Mouse (Mus musculus) neural tube, embryonic 11.5 days (tissue): Measurements from ENCODE around the gene B4galt4. TPM values are rescaled to one million over a fixed set of nuclear protein-coding genes. Genes with fewer than 3 reads are reported as not detected.
A peak's percentile ranks its signal among the peaks of the same experiment; 100 is the strongest.

ENCODE experiments used
- ATAC-seq: fragments of 200-750 bp; cut with Nextera tagmentation; 2 replicates; pipeline ENCODE4 v1.8.0; 2017; ENCODE audit warnings: moderate number of reproducible peaks, mild to moderate bottlenecking, moderate TSS enrichment, moderate library complexity; ENCODE audit not compliant: insufficient read depth, low FRiP score, low TSS enrichment
- DNase-seq: peaks from one replicate; pipeline ENCODE4 v3.0.0-alpha.2; 2015; ENCODE audit warnings: low spot score
- H3K27ac ChIP-seq: fragments of 300-500 bp; sonication (generic); 2 replicates; pipeline ENCODE4 v1.5.1; 2014; ENCODE audit warnings: low read depth, mild to moderate bottlenecking, low read length
- H3K27me3 ChIP-seq: fragments of 300-500 bp; sonication (generic); 2 replicates; pipeline ENCODE4 v1.6.1; 2014; ENCODE audit warnings: mild to moderate bottlenecking, low read length, mixed read lengths; ENCODE audit not compliant: control insufficient read depth, insufficient read depth
- H3K36me3 ChIP-seq: fragments of 300-500 bp; sonication (generic); 2 replicates; pipeline ENCODE4 v1.6.1; 2014; ENCODE audit warnings: mild to moderate bottlenecking, low read length, moderate library complexity, mixed read lengths; ENCODE audit not compliant: control insufficient read depth, insufficient read depth
- H3K4me1 ChIP-seq: fragments of 300-500 bp; sonication (generic); 2 replicates; pipeline ENCODE4 v1.6.1; 2014; ENCODE audit warnings: low read length, mixed read lengths; ENCODE audit not compliant: control insufficient read depth, insufficient read depth
- H3K4me2 ChIP-seq: fragments of 300-500 bp; sonication (generic); 2 replicates; pipeline ENCODE4 v1.6.1; 2014; ENCODE audit warnings: low read depth, mild to moderate bottlenecking, moderate library complexity
- H3K4me3 ChIP-seq: fragments of 300-500 bp; sonication (generic); 2 replicates; pipeline ENCODE4 v1.5.1; 2014; ENCODE audit warnings: low read depth, low read length
- H3K9ac ChIP-seq: fragments of 300-500 bp; sonication (generic); 2 replicates; pipeline ENCODE4 v1.6.1; 2014; ENCODE audit warnings: mild to moderate bottlenecking, low read length
- H3K9me3 ChIP-seq: fragments of 300-500 bp; sonication (generic); 2 replicates; pipeline ENCODE4 v1.6.1; 2016; ENCODE audit warnings: low read length; ENCODE audit not compliant: control insufficient read depth
- WGBS: fragments of 180-500 bp; shearing (Covaris S2); extraction: QIAGEN DNeasy Blood & Tissue Kit; methylation state at CpG from one replicate; pipeline ENCODE4 v1.1.7; 2014; 5-methylcytosine and 5-hydroxymethylcytosine counted together
- polyA plus RNA-seq: library from polyadenylated mRNA; unstranded; fragments of >200 nt; fragmentation: Nextera tagmentation; extraction: Ambion mirVana; gene quantifications from 2 replicates; pipeline ENCODE4 v1.2.1, GENCODE M21; 2014

Gene B4galt4
- polyA plus RNA-seq, 1 experiment from 2014 or later = 23.7 TPM

DNA sequence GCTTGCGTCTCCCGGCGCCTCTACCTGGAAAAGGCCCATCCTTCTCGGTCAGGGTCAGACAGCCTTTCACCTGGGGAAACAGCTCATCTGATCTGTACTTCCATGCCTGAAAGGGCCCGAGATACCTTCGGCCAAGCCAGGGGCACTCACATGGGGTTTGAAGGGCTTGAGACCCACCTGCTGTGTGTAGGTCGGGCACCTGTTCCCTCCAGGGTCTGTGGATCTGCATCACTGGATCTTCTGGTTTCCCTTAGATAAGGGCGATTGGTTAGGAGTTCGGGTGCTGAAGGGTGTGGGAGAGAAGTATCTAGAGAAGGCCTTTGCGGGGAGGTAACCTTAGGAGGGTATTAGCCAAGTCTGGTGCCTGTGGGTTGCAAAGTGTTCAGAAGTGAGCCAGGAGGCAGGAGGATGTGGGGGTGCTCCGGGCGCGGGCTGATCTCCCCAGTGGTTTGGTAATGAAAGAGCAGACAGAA lies 631 bp downstream of the B4galt4 start:
- no peaks in the 10 kb centered on the region for H3K36me3 ChIP-seq
- peak overlapping the region; percentile 78 for H3K9ac ChIP-seq
- peak; percentile 60 for ATAC-seq
- no peaks in the 10 kb centered on the region for H3K27me3 ChIP-seq
- H3K27ac ChIP-seq = 0 out of 2 replicates have a peak overlapping the region, but pooled peaks have one; percentile 21
- peaks cover 5% of the 10 kb centered on the region; the same call in 1 of the 2 replicates for H3K4me1 ChIP-seq
- no peak for DNase-seq
- no peaks in the 10 kb centered on the region for H3K9me3 ChIP-seq
- WGBS = 2% methylated on average over 13 of the region's 13 CpGs
- H3K4me2 ChIP-seq = peak overlapping the region; percentile 65
- peak overlapping the region; percentile 62 for H3K4me3 ChIP-seq

DNA sequence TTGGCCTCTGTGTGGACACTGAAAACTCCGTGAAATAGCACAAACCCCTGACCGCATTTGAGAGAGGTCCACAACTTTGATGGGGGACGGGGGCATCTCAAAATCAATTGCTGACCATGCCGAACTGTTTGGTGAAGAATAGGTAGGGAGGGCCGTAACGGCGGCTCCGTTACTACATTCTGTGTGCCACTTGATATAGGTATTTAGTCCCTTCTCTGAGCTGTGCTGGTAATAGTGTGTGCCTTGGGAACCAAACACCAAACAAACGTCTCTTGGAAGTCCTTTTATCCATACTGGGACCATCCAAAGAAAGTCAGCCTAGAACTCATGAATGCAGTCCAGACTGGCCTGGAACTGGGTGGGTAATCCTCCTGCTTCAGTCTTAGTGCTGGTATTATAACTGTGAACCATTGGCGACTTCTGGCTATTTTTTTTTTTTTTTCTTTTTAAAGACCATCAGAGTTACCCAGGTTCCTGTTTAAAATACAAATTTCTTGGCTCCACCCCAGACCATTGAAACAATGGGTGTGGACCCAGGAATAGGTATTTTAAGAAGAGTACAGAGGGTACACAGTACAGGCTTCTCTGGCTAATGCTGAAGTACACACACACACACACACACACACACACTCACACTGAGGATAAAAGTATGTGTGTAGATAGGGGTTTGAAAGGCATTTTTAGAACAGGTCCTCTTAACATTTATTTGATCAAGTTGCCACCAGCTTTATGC lies 2.0 kb downstream of the B4galt4 start:
- Histone ChIP-seq H3K27ac (no peak overlapping the region), H3K27me3 (no peaks in the 10 kb centered on the region), H3K4me1 (peaks cover 5% of the 10 kb centered on the region; the same call in 1 of the 2 replicates), H3K9me3 (no peaks in the 10 kb centered on the region), H3K4me3 (no peak overlapping the region), H3K9ac (no peak overlapping the region), H3K36me3 (no peaks in the 10 kb centered on the region), H3K4me2 (no peak overlapping the region)
- ATAC-seq = no peak
- WGBS = 94% methylated on average over 10 of the region's 10 CpGs
- DNase-seq = no peak

GRCm38 (mm10) chr16:38750803-38751202 lies 8.7 kb downstream of the B4galt4 start:
- no peak overlapping the region for H3K9ac ChIP-seq

GRCm38 (mm10) chr16:38753631-38754030 lies 11.6 kb downstream of the B4galt4 start:
- DNase-seq (peak; percentile 30), ATAC-seq (no peak)
- Histone ChIP-seq H3K27me3 (no peaks in the 10 kb centered on the region), H3K4me2 (no peak overlapping the region), H3K4me1 (peaks cover 6% of the 10 kb centered on the region; the same call in 1 of the 2 replicates), H3K4me3 (no peak overlapping the region), H3K9ac (no peak overlapping the region), H3K9me3 (no peaks in the 10 kb centered on the region), H3K27ac (no peak overlapping the region), H3K36me3 (no peaks in the 10 kb centered on the region)
- WGBS = 44% methylated on average over 11 of the region's 11 CpGs

More at GRCm38 (mm10) chr16:38750803-38751202, 8.7 kb downstream of the B4galt4 start:
- Histone ChIP-seq H3K36me3 (no peaks in the 10 kb centered on the region), H3K27ac (no peak overlapping the region), H3K4me3 (no peak overlapping the region), H3K27me3 (no peaks in the 10 kb centered on the region), H3K4me1 (peaks cover 6% of the 10 kb centered on the region; the same call in 1 of the 2 replicates), H3K4me2 (no peak overlapping the region), H3K9me3 (no peaks in the 10 kb centered on the region)
- 79% methylated on average over 6 of the region's 6 CpGs for WGBS
- DNase-seq = no peak
- no peak for ATAC-seq

- Histone ChIP-seq H3K27me3 (no peaks in the 10 kb centered on the region), H3K9ac (no peak overlapping the region), H3K27ac (no peak overlapping the region), H3K4me2 (no peak overlapping the region), H3K4me3 (no peak overlapping the region), H3K4me1 (peaks cover 6% of the 10 kb centered on the region; the same call in 1 of the 2 replicates), H3K36me3 (no peaks in the 10 kb centered on the region), H3K9me3 (no peaks in the 10 kb centered on the region)
- ATAC-seq (no peak), DNase-seq (no peak)
- 49% methylated on average over 7 of the region's 7 CpGs for WGBS
Measured at GRCm38 (mm10) chr16:38755452-38756176, 13.6 kb downstream of the B4galt4 start.

DNA sequence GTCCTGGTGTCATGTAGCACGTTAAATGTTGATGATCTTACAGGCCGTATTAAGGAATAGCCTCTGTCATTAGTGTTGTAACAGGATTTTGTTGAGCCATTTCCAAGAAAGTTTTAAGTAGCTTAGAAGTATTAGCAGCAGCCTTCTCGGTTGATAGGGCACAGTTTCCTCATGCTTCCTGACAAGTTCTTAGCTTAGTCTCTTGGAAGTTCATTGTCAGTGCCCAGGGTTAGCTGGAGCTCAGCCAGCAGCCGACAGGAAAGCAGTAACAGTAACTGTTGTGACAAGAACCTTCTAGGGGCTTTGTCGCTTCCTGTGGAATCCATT lies 14.1 kb downstream of the B4galt4 start:
- H3K27ac ChIP-seq = no peak overlapping the region
- ATAC-seq (no peak), DNase-seq (no peak)
- no peaks in the 10 kb centered on the region for H3K36me3 ChIP-seq
- H3K4me1 ChIP-seq = peaks cover 6% of the 10 kb centered on the region; the same call in 1 of the 2 replicates
- 61% methylated on average over 5 of the region's 5 CpGs for WGBS
- H3K9ac ChIP-seq = no peak overlapping the region
- no peak overlapping the region for H3K4me2 ChIP-seq
- no peak overlapping the region for H3K4me3 ChIP-seq
- H3K27me3 ChIP-seq = no peaks in the 10 kb centered on the region
- H3K9me3 ChIP-seq = no peaks in the 10 kb centered on the region

DNA sequence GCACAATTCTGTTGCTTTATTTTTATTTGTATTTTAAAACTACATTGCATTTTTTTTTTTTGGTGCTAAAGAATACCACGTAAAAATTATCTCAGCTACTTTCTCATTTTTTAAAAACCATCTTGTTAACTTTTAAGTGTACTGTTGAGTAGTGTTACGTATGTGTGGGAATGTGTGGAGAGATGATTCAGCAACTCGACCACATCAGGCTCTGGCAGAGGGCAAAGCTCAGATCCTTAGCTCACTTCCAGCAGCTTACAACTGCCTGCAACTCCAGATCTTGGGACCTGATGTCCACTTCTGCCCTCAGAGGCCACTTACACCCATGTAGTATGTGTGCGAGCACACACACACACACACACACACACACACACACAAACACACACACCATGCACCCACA lies 14.5 kb downstream of the B4galt4 start:
- H3K4me3 ChIP-seq = no peak overlapping the region
- no peak overlapping the region for H3K9ac ChIP-seq
- H3K27me3 ChIP-seq = no peaks in the 10 kb centered on the region
- 85% methylated on average over 4 of the region's 4 CpGs for WGBS
- H3K4me1 ChIP-seq = peaks cover 6% of the 10 kb centered on the region; the same call in 1 of the 2 replicates
- no peak overlapping the region for H3K4me2 ChIP-seq
- no peaks in the 10 kb centered on the region for H3K36me3 ChIP-seq
- ATAC-seq = no peak
- H3K9me3 ChIP-seq = no peaks in the 10 kb centered on the region
- DNase-seq = no peak
- H3K27ac ChIP-seq = no peak overlapping the region

GRCm38 (mm10) chr16:38757626-38758025 lies 15.6 kb downstream of the B4galt4 start:
- Histone ChIP-seq H3K4me1 (peaks cover 6% of the 10 kb centered on the region; the same call in 1 of the 2 replicates), H3K9me3 (no peaks in the 10 kb centered on the region), H3K4me2 (no peak overlapping the region), H3K36me3 (no peaks in the 10 kb centered on the region), H3K4me3 (no peak overlapping the region), H3K27me3 (no peaks in the 10 kb centered on the region), H3K27ac (no peak overlapping the region), H3K9ac (no peak overlapping the region)
- ATAC-seq (no peak), DNase-seq (no peak)
- WGBS = 95% methylated on average over 19 of the region's 19 CpGs
